Mouse (Mus musculus) heart, embryonic 15.5 days (tissue): ENCODE results near the gene Gja3. TPM values are rescaled to one million over a fixed set of nuclear protein-coding genes. Genes with fewer than 3 reads are reported as not detected.

ENCODE experiments used
- ATAC-seq: fragments of 200-750 bp; cut with Nextera tagmentation; replicated peaks from 2 replicates; pipeline ENCODE4 v1.8.0; 2017; ENCODE audit warnings: low read depth, moderate TSS enrichment; ENCODE audit not compliant: insufficient number of reproducible peaks, insufficient read depth, low FRiP score
- H3K27ac ChIP-seq: fragments of 300-500 bp; sonication (generic); 2 replicates; pipeline ENCODE4 v1.5.1; 2015; ENCODE audit warnings: mild to moderate bottlenecking, inconsistent platforms
- H3K27me3 ChIP-seq: fragments of 300-500 bp; sonication (generic); 2 replicates; pipeline ENCODE4 v1.6.1; 2015; ENCODE audit warnings: inconsistent platforms
- H3K36me3 ChIP-seq: fragments of 300-500 bp; sonication (generic); 2 replicates; pipeline ENCODE4 v1.6.1; 2015; ENCODE audit warnings: mild to moderate bottlenecking, inconsistent platforms
- H3K4me1 ChIP-seq: fragments of 300-500 bp; sonication (generic); replicated peaks from 2 replicates; pipeline ENCODE4 v1.6.1; 2015; ENCODE audit warnings: inconsistent platforms
- H3K4me2 ChIP-seq: fragments of 300-500 bp; sonication (generic); 2 replicates; pipeline ENCODE4 v1.6.1; 2015; ENCODE audit warnings: inconsistent platforms, mild to moderate bottlenecking, moderate library complexity
- H3K4me3 ChIP-seq: fragments of 300-500 bp; sonication (generic); 2 replicates; pipeline ENCODE4 v1.5.1; 2015; ENCODE audit warnings: mild to moderate bottlenecking, inconsistent platforms
- H3K9ac ChIP-seq: fragments of 300-500 bp; sonication (generic); 2 replicates; pipeline ENCODE4 v1.6.1; 2015; ENCODE audit warnings: mild to moderate bottlenecking, inconsistent platforms
- H3K9me3 ChIP-seq: fragments of 300-500 bp; sonication (generic); replicated peaks from 2 replicates; pipeline ENCODE4 v1.6.1; 2016; ENCODE audit warnings: inconsistent platforms
- WGBS: fragments of 180-500 bp; shearing (Covaris S2); methylation state at CpG from one replicate; pipeline ENCODE4 v1.1.7; 2015; ENCODE audit warnings: mixed read lengths; 5-methylcytosine and 5-hydroxymethylcytosine counted together
- polyA plus RNA-seq: library from polyadenylated mRNA; unstranded; fragments of >200 nt; fragmentation: Nextera tagmentation; extraction: Ambion mirVana; gene quantifications from 2 replicates; pipeline ENCODE4 v1.2.1, GENCODE M21; 2015

Gene Gja3
- 42.9 and 43.5 TPM in 2 replicates for polyA plus RNA-seq

DNA sequence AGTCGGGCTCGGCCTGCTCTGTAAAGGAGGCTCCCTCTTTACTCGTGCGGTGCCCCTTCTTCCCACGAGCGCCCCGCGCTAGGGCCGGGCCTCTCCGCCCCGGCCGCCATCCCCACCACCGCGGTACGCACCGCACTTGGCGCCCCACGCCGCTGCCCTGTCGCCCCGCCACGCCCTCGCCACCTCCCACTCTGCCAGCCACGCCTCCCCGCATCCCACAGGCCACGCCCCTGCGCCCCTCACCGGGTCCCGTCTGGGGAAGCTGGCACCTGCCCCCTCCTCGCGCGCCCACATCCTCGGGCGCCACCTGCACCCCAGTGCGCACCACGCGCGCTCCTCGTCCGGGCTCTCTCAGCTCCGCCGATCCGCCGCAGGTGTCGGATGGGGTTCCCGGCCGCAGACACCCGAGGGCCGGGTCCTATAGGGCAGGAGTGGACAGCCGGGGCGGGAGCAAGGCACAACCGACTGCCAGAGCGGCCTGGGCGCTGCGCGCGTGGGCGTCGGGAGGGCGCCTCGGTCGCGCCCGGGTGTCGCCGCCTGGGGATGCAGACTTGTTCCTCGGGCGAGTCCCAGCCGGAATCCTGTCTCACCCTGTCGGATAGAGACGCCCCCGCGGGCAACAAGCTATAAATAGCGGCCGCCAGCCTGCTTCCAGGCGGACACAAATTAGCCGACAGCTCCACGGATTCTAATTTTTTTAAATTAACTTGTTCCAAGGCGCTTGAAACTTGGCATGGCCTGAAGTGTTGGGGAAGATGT lies at the start of gene Gja3:
Gene Gja3, minus strand, starts transcription at position 538 of the 759 bp plus-strand sequence.
- Histone ChIP-seq H3K36me3 (no peaks in the 10 kb centered on the region), H3K9ac (peak within 1 kb of the TSS; percentile 64), H3K27ac (peak within 1 kb of the TSS; percentile 82), H3K27me3 (peaks cover 33% of the 10 kb centered on the region), H3K4me2 (peak within 1 kb of the TSS; percentile 84), H3K4me1 (peaks cover 16% of the 10 kb centered on the region), H3K4me3 (peak within 1 kb of the TSS; percentile 73), H3K9me3 (no peaks in the 10 kb centered on the region)
- under 1% methylated on average over 79 of the region's 79 CpGs for WGBS
- ATAC-seq = peak; percentile 82

DNA sequence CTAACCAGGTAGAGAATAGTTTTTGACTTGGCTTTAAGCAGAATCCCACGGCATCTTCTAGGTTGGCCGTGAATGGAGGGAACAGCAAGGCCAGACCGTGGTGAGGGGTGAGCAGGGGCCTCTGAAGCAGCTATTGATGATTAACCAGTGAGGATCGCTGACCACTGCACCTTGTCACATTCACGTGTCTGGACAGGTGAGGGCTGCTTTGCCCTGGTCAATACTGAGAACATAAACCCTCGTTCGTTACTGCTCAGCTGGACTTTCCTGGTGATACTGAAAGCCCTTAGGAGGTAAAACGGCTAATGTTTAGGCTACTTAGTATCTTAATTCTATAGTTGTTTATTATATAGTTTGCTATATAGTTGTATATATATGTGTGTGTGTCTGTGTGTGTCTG lies 49.2 kb upstream of the Gja3 start:
- no peak overlapping the region for H3K27ac ChIP-seq
- no peak for ATAC-seq
- no peak overlapping the region for H3K4me2 ChIP-seq
- H3K4me1 ChIP-seq = peaks cover 20% of the 10 kb centered on the region
- H3K9ac ChIP-seq = no peak overlapping the region
- peaks cover 78% of the 10 kb centered on the region for H3K27me3 ChIP-seq
- H3K36me3 ChIP-seq = no peaks in the 10 kb centered on the region
- H3K9me3 ChIP-seq = no peaks in the 10 kb centered on the region
- no peak overlapping the region for H3K4me3 ChIP-seq
- 76% methylated on average over 8 of the region's 8 CpGs for WGBS

DNA sequence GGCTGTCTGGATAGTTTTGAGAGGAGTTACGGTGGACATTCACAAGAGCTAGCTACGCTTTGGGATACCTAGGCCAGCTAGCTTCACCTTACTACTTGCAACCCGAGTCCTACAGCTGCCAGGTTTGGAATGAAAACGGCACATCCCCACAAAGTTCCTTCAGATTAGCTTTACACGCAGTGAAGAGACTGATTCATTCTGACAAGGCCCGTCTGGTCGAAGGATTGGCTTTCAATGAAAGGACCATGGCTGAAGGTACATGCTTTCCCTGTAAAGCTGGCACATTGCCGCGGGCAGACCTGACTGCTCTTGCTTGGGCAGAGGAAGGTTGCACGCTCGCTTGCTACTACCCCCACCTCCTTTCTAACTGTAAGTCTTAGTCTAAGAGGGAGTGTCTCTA lies 47.8 kb upstream of the Gja3 start:
- H3K27ac ChIP-seq = no peak overlapping the region
- WGBS = 44% methylated on average over 11 of the region's 11 CpGs
- H3K9me3 ChIP-seq = no peaks in the 10 kb centered on the region
- H3K4me3 ChIP-seq = 0 out of 2 replicates have a peak overlapping the region, but pooled peaks have one; percentile 70
- peaks cover 76% of the 10 kb centered on the region for H3K27me3 ChIP-seq
- ATAC-seq = no peak
- H3K4me2 ChIP-seq = 0 out of 2 replicates have a peak overlapping the region, but pooled peaks have one; percentile 100
- no peak overlapping the region for H3K9ac ChIP-seq
- peaks cover 20% of the 10 kb centered on the region for H3K4me1 ChIP-seq
- H3K36me3 ChIP-seq = no peaks in the 10 kb centered on the region

DNA sequence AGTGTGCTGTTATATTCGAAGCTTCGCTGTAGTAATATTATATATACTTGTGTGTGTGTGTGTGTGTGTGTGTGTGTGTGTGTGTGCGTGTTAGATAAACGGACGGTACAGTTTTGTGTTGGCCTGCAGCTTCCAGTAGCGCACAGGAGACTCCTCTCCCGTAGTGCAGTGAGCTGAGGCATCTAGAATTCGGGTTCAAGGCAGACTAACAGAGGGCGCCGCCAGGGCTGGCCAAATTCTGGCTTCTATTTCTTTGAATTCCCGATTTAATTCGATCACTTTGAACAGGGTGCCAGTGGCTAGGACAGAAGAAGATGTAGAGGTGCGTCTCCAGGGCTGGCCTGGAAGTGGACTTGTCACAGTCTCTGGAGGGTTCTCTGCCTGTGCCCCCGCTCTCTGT lies 47.2 kb upstream of the Gja3 start:
- Histone ChIP-seq H3K9me3 (no peaks in the 10 kb centered on the region), H3K9ac (no peak overlapping the region), H3K4me1 (peaks cover 20% of the 10 kb centered on the region), H3K4me2 (peak overlapping the region; percentile 100), H3K36me3 (no peaks in the 10 kb centered on the region), H3K4me3 (peak overlapping the region; percentile 70), H3K27me3 (peaks cover 74% of the 10 kb centered on the region), H3K27ac (no peak overlapping the region)
- 16% methylated on average over 14 of the region's 14 CpGs for WGBS
- ATAC-seq = no peak

DNA sequence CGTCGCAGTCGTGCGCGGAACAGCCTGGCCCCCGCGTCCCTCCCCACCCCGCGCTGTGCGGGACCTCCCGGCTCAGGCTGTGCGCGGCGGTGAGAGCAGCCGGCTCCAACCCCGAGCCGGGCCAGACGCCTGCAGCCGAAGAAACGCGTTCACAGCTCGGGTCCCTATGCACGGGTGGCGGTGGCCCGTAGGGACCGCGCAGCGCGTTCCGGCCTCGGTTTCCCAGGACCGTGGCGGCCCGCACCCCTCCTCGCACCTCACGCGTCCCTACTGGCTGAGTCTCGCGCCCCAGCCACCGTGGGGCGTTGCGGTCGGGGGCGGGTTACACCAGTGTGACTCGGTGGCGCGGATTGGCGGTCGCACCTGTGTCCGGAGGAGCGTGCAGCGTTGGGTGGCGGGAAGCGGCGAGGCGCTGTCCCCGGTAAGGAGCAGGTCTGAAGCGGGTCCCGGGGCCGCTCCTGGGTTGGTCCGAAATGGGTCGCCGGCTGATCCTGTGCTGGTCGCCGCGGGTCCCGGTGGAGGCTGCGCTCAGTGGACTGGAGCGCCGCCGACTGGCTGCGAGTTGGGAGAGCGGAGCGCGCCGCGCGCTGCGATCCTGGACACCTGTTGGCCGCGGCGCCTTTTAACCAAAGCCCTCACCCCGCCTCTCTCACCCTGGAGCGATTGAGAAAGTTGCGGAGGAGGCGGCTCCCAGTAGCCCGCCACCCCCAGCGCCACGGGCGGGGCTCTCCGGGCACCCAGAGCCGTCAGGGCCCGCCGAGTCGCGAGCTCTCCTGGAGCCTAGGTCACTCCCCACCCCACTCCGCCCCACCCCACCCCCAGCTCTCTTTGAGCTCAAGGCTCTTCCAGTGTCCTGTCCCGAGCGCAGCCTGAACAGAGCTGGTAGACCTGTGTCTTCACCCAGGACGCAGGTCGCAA lies 46.5 kb upstream of the Gja3 start, which contains the start of gene Gjb2:
Gene Gjb2, minus strand, starts transcription at position 597 of the 918 bp plus-strand sequence.
- Histone ChIP-seq H3K27ac (no peak within 1 kb of the TSS), H3K4me1 (peaks cover 20% of the 10 kb centered on the region), H3K9ac (peak within 1 kb of the TSS; percentile 51), H3K27me3 (peaks cover 70% of the 10 kb centered on the region), H3K4me2 (peak within 1 kb of the TSS; percentile 100), H3K36me3 (no peaks in the 10 kb centered on the region), H3K9me3 (no peaks in the 10 kb centered on the region), H3K4me3 (peak within 1 kb of the TSS; percentile 70)
- ATAC-seq = peak; percentile 47; the same call in 1 of the 2 replicates
- under 1% methylated on average over 101 of the region's 101 CpGs for WGBS

DNA sequence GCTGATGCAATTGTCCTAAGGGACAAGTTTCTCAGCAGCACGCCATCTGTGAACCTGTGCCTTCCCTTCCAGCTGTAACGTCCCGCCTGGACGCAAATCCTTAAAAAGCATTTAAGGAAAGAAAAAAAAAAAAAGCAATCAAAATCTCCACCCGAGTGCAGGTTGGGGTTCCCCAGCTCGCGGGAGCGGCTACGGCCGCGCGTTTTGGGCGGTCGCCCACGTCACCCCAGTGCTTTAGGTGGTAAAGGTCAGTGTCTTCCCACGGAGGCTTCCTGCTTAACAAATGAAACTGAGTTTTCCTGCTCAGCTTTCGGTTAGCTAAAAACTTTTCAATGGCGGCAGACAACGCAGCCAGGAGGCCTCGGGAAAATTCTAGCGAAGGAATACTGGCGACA lies 45.8 kb upstream of the Gja3 start:
- Histone ChIP-seq H3K4me2 (peak overlapping the region; percentile 100), H3K27ac (no peak overlapping the region), H3K4me3 (peak overlapping the region; percentile 70), H3K9ac (peak overlapping the region; percentile 51), H3K9me3 (no peaks in the 10 kb centered on the region), H3K4me1 (peaks cover 20% of the 10 kb centered on the region), H3K36me3 (no peaks in the 10 kb centered on the region), H3K27me3 (peaks cover 70% of the 10 kb centered on the region)
- no peak for ATAC-seq
- 7% methylated on average over 22 of the region's 22 CpGs for WGBS

DNA sequence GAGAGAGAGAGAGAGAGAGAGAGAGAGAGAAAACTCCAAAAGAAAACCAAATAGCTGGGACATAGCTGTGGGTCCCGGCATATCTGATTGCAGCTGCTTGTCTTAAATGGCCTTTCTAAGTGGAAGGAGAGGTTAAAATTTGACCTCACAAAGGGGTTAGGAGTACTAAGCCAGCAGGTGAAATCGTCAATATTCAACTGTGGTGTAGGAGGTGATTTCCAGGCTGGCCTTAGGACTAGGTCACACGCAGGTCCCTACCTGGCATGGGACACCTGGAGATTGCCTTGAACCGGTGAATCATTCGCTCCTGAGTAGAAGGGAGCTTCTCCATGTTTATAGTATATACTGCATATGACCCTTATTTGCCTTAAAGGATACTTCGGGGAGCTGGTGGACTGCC lies 45.2 kb upstream of the Gja3 start:
- Histone ChIP-seq H3K9ac (no peak overlapping the region), H3K4me3 (peak overlapping the region; percentile 70; the same call in 1 of the 2 replicates), H3K36me3 (no peaks in the 10 kb centered on the region), H3K9me3 (no peaks in the 10 kb centered on the region), H3K27ac (no peak overlapping the region), H3K27me3 (peaks cover 66% of the 10 kb centered on the region), H3K4me1 (peaks cover 20% of the 10 kb centered on the region), H3K4me2 (no peak overlapping the region)
- 66% methylated on average over 6 of the region's 6 CpGs for WGBS
- no peak for ATAC-seq

DNA sequence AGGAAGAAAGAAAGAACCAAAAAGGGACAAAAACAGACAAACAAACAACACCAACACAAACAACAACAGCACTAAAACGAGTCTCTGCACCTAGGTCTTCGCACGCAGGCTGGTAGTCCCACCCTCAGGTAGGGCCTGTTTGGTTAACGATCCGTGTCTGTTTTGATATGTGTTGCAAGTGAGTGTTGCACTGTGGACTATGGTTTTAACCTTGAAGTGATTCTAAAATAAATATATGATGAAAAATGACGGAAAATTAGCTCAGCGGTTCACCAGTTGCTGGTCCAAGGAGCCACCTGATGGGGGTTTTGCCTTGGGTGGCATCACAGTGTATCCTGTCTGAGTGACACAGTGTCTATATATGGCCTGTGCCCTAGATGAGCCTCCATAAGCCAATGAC lies 43.7 kb upstream of the Gja3 start:
- H3K36me3 ChIP-seq = no peaks in the 10 kb centered on the region
- H3K27me3 ChIP-seq = peaks cover 54% of the 10 kb centered on the region
- no peak for ATAC-seq
- no peak overlapping the region for H3K4me3 ChIP-seq
- H3K4me1 ChIP-seq = peaks cover 20% of the 10 kb centered on the region
- no peak overlapping the region for H3K27ac ChIP-seq
- H3K9ac ChIP-seq = no peak overlapping the region
- H3K9me3 ChIP-seq = no peaks in the 10 kb centered on the region
- 75% methylated on average over 7 of the region's 7 CpGs for WGBS
- no peak overlapping the region for H3K4me2 ChIP-seq

DNA sequence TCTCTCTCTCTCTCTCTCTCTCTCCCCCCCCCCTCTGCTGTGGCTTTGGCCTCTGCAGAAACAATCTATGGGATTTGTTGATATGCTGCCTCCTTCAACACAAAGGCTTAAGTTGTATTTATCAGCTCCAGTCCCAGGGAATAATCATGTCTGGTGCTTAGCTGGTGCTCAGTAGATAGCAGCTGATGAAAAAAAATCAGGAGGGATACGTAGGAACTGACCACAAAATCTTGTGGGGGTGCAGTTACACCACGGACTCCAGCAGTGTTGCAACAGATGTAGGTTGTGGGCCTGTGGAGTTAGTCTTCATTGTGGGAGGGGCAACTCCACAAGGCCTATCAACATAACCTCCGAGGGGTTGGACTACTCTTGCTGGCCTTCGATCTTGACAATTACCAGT lies 38.0 kb upstream of the Gja3 start:
- Histone ChIP-seq H3K9ac (no peak overlapping the region), H3K9me3 (no peaks in the 10 kb centered on the region), H3K27ac (no peak overlapping the region), H3K4me2 (no peak overlapping the region), H3K36me3 (no peaks in the 10 kb centered on the region), H3K4me1 (no peaks in the 10 kb centered on the region), H3K27me3 (0 out of 2 replicates have a peak, but pooled peaks cover 3% of the 10 kb centered on the region), H3K4me3 (no peak overlapping the region)
- WGBS = 53% methylated on average over 4 of the region's 4 CpGs
- no peak for ATAC-seq

DNA sequence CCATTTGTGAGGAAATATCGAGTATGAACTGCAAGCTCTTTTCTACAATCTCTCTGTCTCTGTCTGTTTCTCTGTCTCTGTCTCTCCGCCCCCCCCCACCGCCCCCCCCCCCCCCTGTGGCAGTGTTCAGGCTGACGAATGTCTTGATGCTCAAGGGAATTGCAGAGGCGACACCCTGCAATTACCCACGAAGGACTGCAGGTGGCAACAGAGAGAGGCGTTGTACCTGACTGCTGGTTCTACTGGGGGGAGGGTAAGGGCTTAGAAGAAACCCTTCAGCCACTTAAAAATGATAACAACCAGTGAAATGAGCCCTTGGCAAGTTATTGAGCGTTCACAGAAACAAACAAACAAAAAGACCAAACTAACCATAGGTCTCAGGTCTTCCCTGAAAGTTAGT lies 35.1 kb upstream of the Gja3 start:
- no peak overlapping the region for H3K4me2 ChIP-seq
- ATAC-seq = no peak
- H3K4me1 ChIP-seq = no peaks in the 10 kb centered on the region
- H3K9ac ChIP-seq = no peak overlapping the region
- 9% methylated on average over 6 of the region's 8 CpGs for WGBS
- H3K4me3 ChIP-seq = no peak overlapping the region
- 0 out of 2 replicates have a peak, but pooled peaks cover 2% of the 10 kb centered on the region for H3K27me3 ChIP-seq
- no peak overlapping the region for H3K27ac ChIP-seq
- no peaks in the 10 kb centered on the region for H3K36me3 ChIP-seq
- no peaks in the 10 kb centered on the region for H3K9me3 ChIP-seq

DNA sequence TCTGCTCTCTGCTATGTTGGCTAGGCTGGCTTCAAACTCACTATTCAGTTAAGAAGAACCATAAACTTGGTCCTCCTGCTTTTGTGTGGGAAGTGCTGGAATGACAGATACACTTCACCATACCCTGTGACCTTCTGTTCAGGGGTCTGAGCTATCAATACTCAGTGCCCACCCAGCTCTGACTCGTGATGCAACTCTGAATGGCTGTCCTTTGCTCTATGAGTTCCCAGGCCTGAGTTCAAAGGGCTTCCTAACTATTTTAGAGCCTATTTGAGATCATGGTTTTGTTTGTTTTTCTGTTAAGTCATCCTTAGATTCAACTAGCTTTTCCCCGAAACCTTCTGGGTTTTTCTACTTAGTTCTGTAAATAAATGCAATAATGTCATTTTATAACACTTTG lies 32.1 kb upstream of the Gja3 start:
- H3K27me3 ChIP-seq = no peaks in the 10 kb centered on the region
- no peaks in the 10 kb centered on the region for H3K9me3 ChIP-seq
- 50% methylated on average over 2 of the region's 2 CpGs for WGBS
- H3K4me1 ChIP-seq = no peaks in the 10 kb centered on the region
- H3K4me2 ChIP-seq = no peak overlapping the region
- no peak for ATAC-seq
- H3K27ac ChIP-seq = no peak overlapping the region
- no peak overlapping the region for H3K4me3 ChIP-seq
- no peak overlapping the region for H3K9ac ChIP-seq
- no peaks in the 10 kb centered on the region for H3K36me3 ChIP-seq
